Mouse (Mus musculus): ENCODE data around the gene March4.

DNA sequence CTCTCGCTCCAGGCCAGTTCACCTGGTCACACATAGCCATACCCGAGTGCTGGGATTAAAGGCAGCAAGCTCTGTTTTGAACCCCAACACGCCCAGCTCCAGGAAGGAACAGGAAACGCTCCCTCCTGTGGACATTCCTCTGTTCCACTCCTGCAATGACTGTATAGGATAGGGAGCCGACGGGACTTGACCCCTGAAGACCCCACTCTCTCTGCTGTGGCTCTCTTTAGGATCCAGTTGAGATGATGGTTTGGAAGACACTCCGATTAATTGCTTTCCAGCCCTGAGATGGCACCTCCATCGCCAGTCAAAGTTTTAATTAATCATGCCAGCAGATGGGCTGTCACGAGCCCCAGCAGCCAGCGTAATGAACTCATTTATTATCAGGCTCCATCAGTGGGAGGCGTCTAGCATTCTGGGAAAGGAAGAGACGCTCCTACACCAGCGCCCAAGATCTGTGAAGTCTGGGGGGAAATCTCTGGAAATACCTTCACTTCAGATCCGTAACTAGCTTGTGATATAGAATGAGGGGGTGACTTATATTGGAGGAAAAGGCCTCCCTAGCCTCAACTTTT is 130.1 kb downstream of the March4 start:
- TF ChIP-seq POLR2A (IDR thresholded peaks at IDR 0.05; ENCODE audit: extremely low read depth, insufficient read depth, low read length) (no peak), CTCF (IDR thresholded peaks at IDR 0.05; ENCODE audit: extremely low read depth, insufficient read depth, low read length) (no peak)

Data from cortical plate, adult 2 months (tissue).